Mouse (Mus musculus): ENCODE results near the gene Txndc2. TPM values are rescaled to one million over a fixed set of nuclear protein-coding genes. Genes with fewer than 3 reads are reported as not detected.

Gene Txndc2
- 39.6 and 47.1 TPM in 2 replicates for total RNA-seq (2021)
- long read RNA-seq, partial matches to known transcripts, result 0 of 5 reads
- long read RNA-seq, other reads (novel, unspliced or antisense), result 5 of 5 reads

GRCm38 (mm10) chr17:65641734-65642218 lies at the start of gene Txndc2:
Gene Txndc2 (minus strand): TSS chr17:65642168.
- no peak for DNase-seq

GRCm38 (mm10) chr17:65683731-65684130 lies 41.8 kb upstream of the Txndc2 start:
- no peak for DNase-seq

- no peak for DNase-seq
Observed at GRCm38 (mm10) chr17:65683316-65683715, 41.3 kb upstream of the Txndc2 start.

GRCm38 (mm10) chr17:65682071-65682680 lies 40.2 kb upstream of the Txndc2 start:
- DNase-seq, result no peak

- DNase-seq, result no peak
Observed at GRCm38 (mm10) chr17:65681516-65681915, 39.5 kb upstream of the Txndc2 start.

- no peak for DNase-seq
Observed at GRCm38 (mm10) chr17:65680801-65681412, 38.9 kb upstream of the Txndc2 start.

- no peak for DNase-seq
Observed at GRCm38 (mm10) chr17:65679806-65680446, 38.0 kb upstream of the Txndc2 start.

GRCm38 (mm10) chr17:65677742-65678141 lies 35.8 kb upstream of the Txndc2 start:
- no peak for DNase-seq

- DNase-seq, result no peak
Observed at GRCm38 (mm10) chr17:65676536-65676935, 34.6 kb upstream of the Txndc2 start.

- DNase-seq, result no peak
Observed at GRCm38 (mm10) chr17:65675985-65676384, 34.0 kb upstream of the Txndc2 start.

- DNase-seq, result no peak
Observed at GRCm38 (mm10) chr17:65674710-65675171, 32.8 kb upstream of the Txndc2 start.

- no peak for DNase-seq
Observed at GRCm38 (mm10) chr17:65672926-65673325, 31.0 kb upstream of the Txndc2 start.

GRCm38 (mm10) chr17:65669061-65669460 lies 27.1 kb upstream of the Txndc2 start:
- no peak for DNase-seq

- no peak for DNase-seq
Observed at GRCm38 (mm10) chr17:65667792-65668191, 25.8 kb upstream of the Txndc2 start.

GRCm38 (mm10) chr17:65666388-65667161 lies 24.6 kb upstream of the Txndc2 start:
- no peak for DNase-seq

GRCm38 (mm10) chr17:65665786-65666387 lies 23.9 kb upstream of the Txndc2 start:
- DNase-seq, result no peak

GRCm38 (mm10) chr17:65663329-65664078 lies 21.5 kb upstream of the Txndc2 start:
- no peak for DNase-seq

GRCm38 (mm10) chr17:65662662-65663061 lies 20.7 kb upstream of the Txndc2 start:
- no peak for DNase-seq

- DNase-seq, result no peak
Observed at GRCm38 (mm10) chr17:65658416-65658815, 16.4 kb upstream of the Txndc2 start.

GRCm38 (mm10) chr17:65657958-65658357 lies 16.0 kb upstream of the Txndc2 start:
- no peak for DNase-seq

GRCm38 (mm10) chr17:65656731-65657130 lies 14.8 kb upstream of the Txndc2 start:
- DNase-seq, result no peak

Data from adrenal gland, postnatal 25 days (tissue).